Mouse (Mus musculus): ENCODE measurements at regions not wholly inside any gene's neighbourhood (a gene's known extent, or its start where the extent isn't known, plus 50 kb on each side); places are given as distances from the start of the nearest gene placed in this dataset.

GRCm38 (mm10) chr8:89563544-89563943, 519.6 kb upstream of the Sall1 start:
- no peak overlapping the region for H3K4me2 ChIP-seq (replicated peaks)
- H3K27ac ChIP-seq (replicated peaks): no peak overlapping the region
- H3K4me1 ChIP-seq: peaks cover 32% of the 10 kb centered on the region
- H3K27me3 ChIP-seq: 0 out of 2 replicates have a peak, but pooled peaks cover 9% of the 10 kb centered on the region
- WGBS: 66% methylated on average over 2 of the region's 2 CpGs
- no peak overlapping the region for H3K4me3 ChIP-seq
- H3K9ac ChIP-seq (replicated peaks): no peak overlapping the region
- H3K9me3 ChIP-seq: no peaks in the 10 kb centered on the region
- H3K36me3 ChIP-seq: no peaks in the 10 kb centered on the region
- no peak for ATAC-seq (replicated peaks)

GRCm38 (mm10) chr8:89562597-89562996, 518.6 kb upstream of the Sall1 start:
- Histone ChIP-seq H3K27ac (replicated peaks) (no peak overlapping the region), H3K9ac (replicated peaks) (no peak overlapping the region), H3K27me3 (0 out of 2 replicates have a peak, but pooled peaks cover 9% of the 10 kb centered on the region), H3K36me3 (no peaks in the 10 kb centered on the region), H3K9me3 (no peaks in the 10 kb centered on the region), H3K4me1 (peaks cover 26% of the 10 kb centered on the region), H3K4me2 (replicated peaks) (no peak overlapping the region), H3K4me3 (no peak overlapping the region)
- WGBS: 66% methylated on average over 8 of the region's 8 CpGs
- ATAC-seq (replicated peaks): no peak

GRCm38 (mm10) chr8:89541231-89541630, 497.3 kb upstream of the Sall1 start:
- Histone ChIP-seq H3K36me3 (no peaks in the 10 kb centered on the region), H3K9me3 (no peaks in the 10 kb centered on the region), H3K9ac (replicated peaks) (no peak overlapping the region), H3K27me3 (no peaks in the 10 kb centered on the region), H3K4me2 (replicated peaks) (no peak overlapping the region), H3K4me3 (no peak overlapping the region), H3K27ac (replicated peaks) (no peak overlapping the region), H3K4me1 (no peaks in the 10 kb centered on the region)
- 52% methylated on average over 3 of the region's 3 CpGs for WGBS
- no peak for ATAC-seq (replicated peaks)

- no peaks in the 10 kb centered on the region for H3K4me1 ChIP-seq
- no peaks in the 10 kb centered on the region for H3K36me3 ChIP-seq
- H3K9ac ChIP-seq (replicated peaks): no peak overlapping the region
- WGBS: 83% methylated on average over 10 of the region's 10 CpGs
- no peak overlapping the region for H3K4me3 ChIP-seq
- no peaks in the 10 kb centered on the region for H3K27me3 ChIP-seq
- H3K4me2 ChIP-seq (replicated peaks): no peak overlapping the region
- H3K27ac ChIP-seq (replicated peaks): no peak overlapping the region
- no peaks in the 10 kb centered on the region for H3K9me3 ChIP-seq
- ATAC-seq (replicated peaks): no peak
Measured at GRCm38 (mm10) chr8:89534605-89535004, 490.6 kb upstream of the Sall1 start.

- ATAC-seq (replicated peaks): no peak
- H3K36me3 ChIP-seq: no peaks in the 10 kb centered on the region
- WGBS: 92% methylated on average over 6 of the region's 6 CpGs
Measured at GRCm38 (mm10) chr8:89525041-89525440, 481.1 kb upstream of the Sall1 start.

GRCm38 (mm10) chr8:89523336-89523735, 479.4 kb upstream of the Sall1 start:
- Histone ChIP-seq H3K9me3 (no peaks in the 10 kb centered on the region), H3K4me2 (replicated peaks) (no peak overlapping the region), H3K4me1 (no peaks in the 10 kb centered on the region), H3K27ac (replicated peaks) (no peak overlapping the region), H3K36me3 (no peaks in the 10 kb centered on the region), H3K27me3 (0 out of 2 replicates have a peak, but pooled peaks cover 4% of the 10 kb centered on the region), H3K4me3 (no peak overlapping the region), H3K9ac (replicated peaks) (no peak overlapping the region)
- no peak for ATAC-seq (replicated peaks)
- WGBS: 86% methylated on average over 3 of the region's 3 CpGs

More at GRCm38 (mm10) chr8:89525041-89525440, 481.1 kb upstream of the Sall1 start:
- H3K27ac ChIP-seq (replicated peaks): no peak overlapping the region
- H3K27me3 ChIP-seq: 0 out of 2 replicates have a peak, but pooled peaks cover 1% of the 10 kb centered on the region
- no peak overlapping the region for H3K9ac ChIP-seq (replicated peaks)
- no peaks in the 10 kb centered on the region for H3K4me1 ChIP-seq
- no peaks in the 10 kb centered on the region for H3K9me3 ChIP-seq
- no peak overlapping the region for H3K4me2 ChIP-seq (replicated peaks)
- no peak overlapping the region for H3K4me3 ChIP-seq

GRCm38 (mm10) chr8:89516602-89517001, 472.6 kb upstream of the Sall1 start:
- peaks cover 24% of the 10 kb centered on the region; the same call in 1 of the 2 replicates for H3K27me3 ChIP-seq

GRCm38 (mm10) chr8:89514270-89514669, 470.3 kb upstream of the Sall1 start:
- 60% methylated on average over 3 of the region's 3 CpGs for WGBS
- ATAC-seq (replicated peaks): peak; percentile 63

More at GRCm38 (mm10) chr8:89516602-89517001, 472.6 kb upstream of the Sall1 start:
- H3K9me3 ChIP-seq: no peaks in the 10 kb centered on the region
- H3K4me1 ChIP-seq: peaks cover 8% of the 10 kb centered on the region
- whole genome bisulfite sequencing: 33% methylated on average over 2 of the region's 2 CpGs
- no peak overlapping the region for H3K4me3 ChIP-seq
- no peak for ATAC-seq (replicated peaks)
- no peak overlapping the region for H3K4me2 ChIP-seq (replicated peaks)
- no peak overlapping the region for H3K9ac ChIP-seq (replicated peaks)
- no peak overlapping the region for H3K27ac ChIP-seq (replicated peaks)
- H3K36me3 ChIP-seq: no peaks in the 10 kb centered on the region

GRCm38 (mm10) chr8:89507639-89508038, 463.7 kb upstream of the Sall1 start:
- ATAC-seq (replicated peaks): no peak
- no peaks in the 10 kb centered on the region for H3K9me3 ChIP-seq
- no peaks in the 10 kb centered on the region for H3K4me1 ChIP-seq
- H3K4me3 ChIP-seq: no peak overlapping the region
- H3K9ac ChIP-seq (replicated peaks): no peak overlapping the region
- no peak overlapping the region for H3K4me2 ChIP-seq (replicated peaks)
- WGBS: 61% methylated on average over 6 of the region's 6 CpGs
- H3K36me3 ChIP-seq: no peaks in the 10 kb centered on the region
- H3K27ac ChIP-seq (replicated peaks): no peak overlapping the region
- H3K27me3 ChIP-seq: peaks cover 18% of the 10 kb centered on the region; the same call in 1 of the 2 replicates

More at GRCm38 (mm10) chr8:89514270-89514669, 470.3 kb upstream of the Sall1 start:
- peaks cover 8% of the 10 kb centered on the region for H3K4me1 ChIP-seq
- peaks cover 28% of the 10 kb centered on the region; the same call in 1 of the 2 replicates for H3K27me3 ChIP-seq
- no peak overlapping the region for H3K27ac ChIP-seq (replicated peaks)
- H3K9me3 ChIP-seq: no peaks in the 10 kb centered on the region
- H3K4me3 ChIP-seq: no peak overlapping the region
- H3K9ac ChIP-seq (replicated peaks): no peak overlapping the region
- H3K36me3 ChIP-seq: no peaks in the 10 kb centered on the region
- no peak overlapping the region for H3K4me2 ChIP-seq (replicated peaks)

GRCm38 (mm10) chr8:89503545-89504234, 459.7 kb upstream of the Sall1 start:
- no peak overlapping the region for H3K27ac ChIP-seq (replicated peaks)
- 71% methylated on average over 4 of the region's 4 CpGs for WGBS

GRCm38 (mm10) chr8:89503030-89503429, 459.1 kb upstream of the Sall1 start:
- Histone ChIP-seq H3K4me2 (replicated peaks) (no peak overlapping the region), H3K9ac (replicated peaks) (no peak overlapping the region), H3K4me1 (no peaks in the 10 kb centered on the region), H3K36me3 (no peaks in the 10 kb centered on the region), H3K9me3 (no peaks in the 10 kb centered on the region), H3K4me3 (no peak overlapping the region), H3K27me3 (no peaks in the 10 kb centered on the region), H3K27ac (replicated peaks) (no peak overlapping the region)
- no peak for ATAC-seq (replicated peaks)
- 94% methylated on average over 6 of the region's 6 CpGs for WGBS

More at GRCm38 (mm10) chr8:89503545-89504234, 459.7 kb upstream of the Sall1 start:
- no peaks in the 10 kb centered on the region; the same call in 1 of the 2 replicates for H3K27me3 ChIP-seq
- no peak overlapping the region for H3K4me3 ChIP-seq
- ATAC-seq (replicated peaks): no peak
- H3K9ac ChIP-seq (replicated peaks): no peak overlapping the region
- no peaks in the 10 kb centered on the region for H3K36me3 ChIP-seq
- no peaks in the 10 kb centered on the region for H3K9me3 ChIP-seq
- H3K4me2 ChIP-seq (replicated peaks): no peak overlapping the region
- H3K4me1 ChIP-seq: no peaks in the 10 kb centered on the region

GRCm38 (mm10) chr8:89501756-89502155, 457.8 kb upstream of the Sall1 start:
- H3K4me3 ChIP-seq: no peak overlapping the region

More at GRCm38 (mm10) chr8:89501756-89502155, 457.8 kb upstream of the Sall1 start:
- no peak overlapping the region for H3K27ac ChIP-seq (replicated peaks)
- no peak for ATAC-seq (replicated peaks)
- WGBS: 89% methylated on average over 6 of the region's 6 CpGs
- no peaks in the 10 kb centered on the region for H3K9me3 ChIP-seq
- no peaks in the 10 kb centered on the region for H3K36me3 ChIP-seq
- H3K4me2 ChIP-seq (replicated peaks): no peak overlapping the region
- H3K27me3 ChIP-seq: no peaks in the 10 kb centered on the region
- no peak overlapping the region for H3K9ac ChIP-seq (replicated peaks)
- no peaks in the 10 kb centered on the region for H3K4me1 ChIP-seq

All from forebrain, embryonic 15.5 days (tissue).